Mouse (Mus musculus): ENCODE measurements at regions not wholly inside any gene's neighbourhood (a gene's known extent, or its start where the extent isn't known, plus 50 kb on each side); places are given as distances from the start of the nearest gene placed in this dataset.

DNA sequence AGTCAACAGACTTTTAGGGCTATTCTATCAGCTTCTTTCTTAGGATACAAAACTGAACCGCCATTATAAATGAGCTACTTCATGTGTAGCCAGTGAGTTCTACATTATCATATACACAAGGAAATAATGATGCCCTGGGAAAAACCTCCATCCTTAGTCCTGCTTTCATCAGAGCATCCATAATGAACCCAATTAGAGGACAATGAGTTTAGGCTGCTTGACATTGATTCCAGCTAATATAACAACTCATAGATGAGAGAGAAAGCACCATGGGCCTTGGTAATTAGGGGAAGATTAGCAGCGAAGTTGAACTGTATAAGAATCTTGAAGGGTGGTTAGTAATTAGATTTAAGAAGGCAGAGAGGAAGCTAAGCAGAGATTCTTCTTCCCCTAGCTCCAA, 405.7 kb downstream of the Ipmk start:
- DNase-seq = no peak

DNA sequence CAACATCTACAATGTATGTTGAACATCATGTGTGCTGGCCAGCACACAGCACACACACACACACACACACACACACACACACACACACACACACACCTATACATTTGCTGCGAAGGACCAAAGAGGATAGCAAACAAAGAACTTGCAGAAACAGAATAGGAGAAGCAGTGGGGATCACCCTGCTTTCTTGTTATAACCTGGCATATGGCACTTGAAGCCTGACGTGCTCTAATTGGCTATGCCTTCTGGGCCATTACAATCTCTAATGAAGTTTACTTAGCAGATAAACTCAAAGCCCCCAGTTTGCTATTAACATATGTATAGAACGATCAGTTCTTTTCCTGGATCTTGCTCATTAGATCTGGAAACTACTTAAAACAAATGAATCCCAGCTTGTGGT, 407.2 kb downstream of the Ipmk start:
- DNase-seq = no peak

DNA sequence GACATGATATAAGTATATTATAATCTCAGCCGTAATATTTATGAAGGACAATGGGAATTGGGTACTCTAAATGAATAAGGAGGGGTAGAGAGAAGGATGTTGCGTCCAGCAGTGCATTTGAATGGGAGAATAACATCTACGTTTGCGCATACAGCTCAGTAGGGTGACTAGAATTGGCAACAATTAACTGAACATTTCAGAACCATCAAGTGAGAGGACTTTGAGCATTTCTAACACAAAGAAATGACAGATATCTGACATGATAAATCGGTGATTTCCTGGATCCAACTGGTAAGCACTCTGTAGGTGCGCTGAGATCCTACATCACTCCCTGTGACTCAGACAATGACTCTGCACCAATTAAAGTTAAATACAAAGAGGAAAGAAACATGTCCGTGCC, 431.3 kb downstream of the Ipmk start:
- no peak for DNase-seq

DNA sequence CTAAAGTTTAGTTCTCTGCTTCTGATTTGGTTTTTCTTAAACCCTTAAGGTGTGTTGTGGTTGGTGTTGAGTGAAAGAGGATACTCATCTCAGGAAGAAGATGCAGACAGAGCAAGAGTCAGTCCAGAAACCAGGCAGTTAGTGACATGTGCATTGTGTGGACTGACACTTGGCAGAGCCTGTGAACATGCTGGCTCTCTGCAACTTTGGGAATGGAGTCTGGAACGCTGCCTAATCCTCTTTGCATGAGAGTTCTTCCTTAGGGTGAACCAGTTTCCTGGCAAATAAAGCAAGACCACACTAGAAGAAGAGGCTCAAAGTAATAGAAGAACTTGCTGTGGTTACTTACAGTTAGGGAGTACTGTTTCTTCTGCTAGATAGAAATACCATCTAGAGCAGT, 441.7 kb downstream of the Ipmk start:
- DNase-seq = no peak

DNA sequence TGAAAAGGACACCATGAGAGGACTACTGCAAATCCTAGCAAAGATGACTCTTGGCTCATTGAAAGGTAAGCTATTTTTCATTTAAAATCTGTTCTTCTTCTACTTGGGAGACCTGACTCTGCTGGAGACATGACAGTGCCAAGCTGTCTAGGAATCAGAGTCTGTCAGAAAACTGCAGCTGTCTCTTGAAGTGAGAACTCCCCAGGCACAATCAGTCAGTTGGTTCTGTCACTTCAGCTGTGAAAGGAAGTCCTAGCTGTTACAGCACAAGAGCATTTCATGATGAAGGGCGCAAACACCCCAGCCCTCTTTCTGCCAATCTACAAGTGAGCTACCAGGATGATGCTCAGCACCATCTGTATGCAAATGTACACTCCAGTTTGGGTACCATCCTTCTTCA, 442.4 kb downstream of the Ipmk start:
- no peak for DNase-seq

DNA sequence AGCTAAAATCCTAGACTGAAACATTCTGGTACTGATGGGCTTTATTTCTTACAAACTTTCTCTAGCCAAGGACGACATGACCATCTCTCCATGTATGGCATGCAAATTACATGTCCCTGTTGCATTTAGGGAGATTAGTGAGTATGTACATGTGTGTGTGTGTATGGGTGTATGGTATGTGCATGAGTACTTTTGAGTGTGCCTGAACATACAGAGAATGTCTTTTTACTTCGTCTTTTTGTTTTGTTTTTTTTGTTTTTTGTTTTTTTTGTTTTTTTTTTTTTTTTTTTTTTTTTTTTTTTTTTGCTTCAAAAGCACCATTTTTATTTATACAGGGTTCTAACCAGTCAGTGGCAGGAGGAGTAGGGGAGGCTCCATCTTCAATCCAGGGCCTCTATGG, 451.1 kb downstream of the Ipmk start:
- no peak for DNase-seq

DNA sequence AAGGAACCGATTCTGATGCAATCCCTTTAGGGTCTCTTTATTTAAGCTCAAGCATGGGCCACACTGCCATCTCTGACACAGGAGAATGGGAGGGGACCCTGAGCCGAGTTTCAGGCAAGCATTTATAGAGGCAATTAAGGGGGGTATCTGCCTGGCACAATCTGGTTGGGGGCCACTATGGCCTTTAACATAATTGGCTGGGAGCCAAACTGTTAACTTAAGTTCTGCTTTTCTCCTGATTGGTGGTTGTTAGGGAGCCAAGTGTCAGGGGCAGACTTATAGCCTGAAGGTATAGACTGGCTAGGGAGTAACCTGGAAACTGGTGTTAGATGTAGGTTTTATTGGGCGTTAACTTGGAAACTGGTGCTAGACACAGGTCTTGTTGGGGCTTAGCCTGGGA, 454.9 kb downstream of the Ipmk start:
- no peak for DNase-seq

DNA sequence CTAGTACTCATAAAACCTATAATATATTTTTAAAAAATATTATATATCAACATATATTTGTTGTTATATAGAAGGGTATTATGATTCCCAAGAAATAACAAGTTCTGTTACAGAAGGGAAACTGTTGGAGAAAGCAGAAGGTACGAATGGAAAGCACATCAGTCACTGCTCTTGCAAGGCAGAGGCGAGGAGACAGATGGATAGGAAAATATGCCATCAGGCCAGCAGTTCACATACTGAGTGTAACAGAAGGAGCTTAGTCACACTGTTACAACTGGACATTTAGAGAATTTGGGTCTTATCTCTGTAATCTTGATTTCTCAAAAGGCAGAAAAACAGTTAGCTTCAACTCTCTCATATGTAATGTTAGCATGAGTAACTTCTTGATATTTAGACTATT, 485.1 kb downstream of the Ipmk start:
- no peak for DNase-seq

DNA sequence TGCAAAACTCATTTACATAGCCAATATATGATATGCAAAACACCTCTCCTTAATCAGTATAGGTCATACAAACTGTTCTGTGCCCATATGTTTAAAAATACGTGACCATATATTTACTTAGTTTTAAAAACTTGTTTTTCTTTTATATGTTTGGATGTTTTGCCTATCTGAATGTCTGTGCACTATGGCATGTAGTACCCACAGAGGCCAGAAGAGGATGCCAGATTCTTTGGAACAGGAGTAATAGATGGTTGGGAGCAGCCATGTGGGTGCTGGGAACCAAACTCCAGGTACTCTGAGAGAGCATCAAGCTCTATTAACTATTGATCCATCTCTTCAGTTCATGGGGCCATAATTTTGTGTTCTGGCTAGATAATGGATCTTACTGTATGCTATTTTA, 487.5 kb downstream of the Ipmk start:
- DNase-seq = no peak

DNA sequence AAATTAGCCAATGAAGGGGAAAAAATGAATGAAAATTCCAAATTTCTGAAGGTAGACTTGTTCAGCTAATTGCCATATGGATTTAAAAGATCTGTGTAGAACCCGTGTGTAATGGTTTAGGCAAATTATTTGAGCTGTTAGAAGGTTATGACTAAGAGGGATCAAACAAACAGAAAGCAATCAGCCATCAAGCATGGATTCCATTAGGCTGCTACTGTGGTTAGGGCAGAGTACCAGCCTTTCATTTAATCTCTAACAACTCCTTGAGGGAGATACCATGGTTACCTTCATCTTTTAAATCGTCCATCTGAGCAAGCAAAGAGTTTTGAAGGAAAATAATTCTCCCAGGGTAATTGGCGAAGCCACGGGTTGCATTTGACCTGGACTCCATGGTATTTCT, 509.5 kb downstream of the Ipmk start:
- DNase-seq = no peak

DNA sequence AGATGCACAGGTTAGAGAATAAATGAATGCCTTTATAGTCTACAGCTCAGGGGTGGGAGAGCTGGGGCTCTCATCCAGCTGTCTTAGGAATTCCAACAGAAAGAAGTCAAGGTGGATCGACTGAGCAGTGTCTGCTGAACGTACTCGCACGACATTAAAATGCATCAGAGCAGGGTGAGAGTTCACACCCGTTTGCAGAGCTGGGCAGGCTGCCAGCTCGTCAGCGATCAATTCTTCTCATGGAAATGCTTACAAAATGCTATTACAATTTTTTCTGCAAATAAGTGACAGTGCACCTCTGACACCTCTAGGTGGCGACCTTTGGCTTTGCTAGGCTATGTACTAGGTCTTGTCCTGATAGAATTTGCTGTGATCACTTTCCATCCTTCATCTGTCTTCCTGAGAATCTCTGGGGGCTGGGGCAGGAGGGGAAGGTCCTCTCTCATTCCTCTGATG, 510.0 kb downstream of the Ipmk start:
- DNase-seq = peak; percentile 5

DNA sequence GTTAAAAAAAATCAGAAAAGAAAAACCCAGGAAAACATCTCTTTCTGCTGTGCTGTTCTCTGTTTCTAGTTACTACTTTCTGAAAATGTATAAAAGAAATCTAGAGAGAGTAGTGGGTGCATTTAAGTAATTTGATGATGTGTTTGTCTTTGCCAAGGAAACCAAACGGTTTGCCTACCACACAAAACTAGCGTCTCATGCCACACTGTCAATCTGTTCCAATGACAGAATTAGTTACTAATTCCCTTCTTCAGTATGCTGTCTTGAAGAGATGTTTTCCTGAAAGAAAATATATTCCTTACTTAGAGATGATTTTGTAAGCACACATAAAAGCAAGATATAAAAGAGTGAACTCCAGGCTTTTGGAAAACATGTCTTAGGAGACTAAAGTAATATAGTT, 546.2 kb downstream of the Ipmk start:
- DNase-seq = no peak

DNA sequence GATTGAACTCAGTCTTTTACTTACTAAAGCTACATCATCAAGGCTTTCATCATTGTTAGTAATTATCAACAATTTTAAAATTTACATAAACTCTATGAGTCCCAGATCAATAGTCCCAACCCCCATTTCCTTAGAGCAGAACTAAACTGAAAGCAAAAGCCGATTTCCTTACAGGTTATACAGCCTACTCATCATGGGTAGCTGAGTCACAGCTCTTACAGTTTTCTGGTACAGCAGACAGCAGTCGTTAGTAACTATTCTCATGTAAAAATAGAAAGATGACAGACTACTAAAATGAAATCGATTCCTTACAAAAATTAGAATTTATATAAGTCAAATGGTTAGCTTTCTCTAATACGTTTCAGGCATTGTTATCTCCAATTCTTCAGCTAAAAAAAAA, 557.5 kb downstream of the Ipmk start:
- no peak for DNase-seq
